ENCODE assay signal across 19 mouse cellular contexts in genomic region chr1:170732596-170732890, GRCm38 (mm10).
DNase-seq lines count a peak whose midpoint lies in the region; ATAC-seq and TF ChIP-seq lines count a peak whose summit lies in the region.
"Had no signal": no experiment of that assay in that cellular context is flagged by ENCODE, and none has a peak within 500 bp of the region (broad histone marks: within the 10 kb centered on the region; RNA-seq: fewer than 3 reads in every experiment).

No protein-coding gene starts in this region.

- no peaks in the 10 kb centered on the region for H3K79me2 ChIP-seq in myocyte (ENCODE audit: control insufficient read depth, insufficient read depth)

- H3K27ac ChIP-seq in heart, embryonic 13.5 days (replicated peaks): peak overlapping the region; percentile 4; the same call in 1 of the 2 replicates
- peak overlapping the region; percentile 10; the same call in 1 of the 2 replicates for H3K27ac ChIP-seq in stomach, embryonic 14.5 days (ENCODE audit: low read length)
- H3K27ac ChIP-seq in stomach, postnatal 0 days (replicated peaks): no peak overlapping the region
- H3K27ac ChIP-seq: embryonic facial prominence, embryonic 13.5 days; forebrain, embryonic 13.5 days; hindbrain, embryonic 13.5 days had no signal

- ATAC-seq in heart, embryonic 13.5 days (ENCODE audit: extremely low read depth, insufficient number of reproducible peaks, low FRiP score, low TSS enrichment): no peak
- no peak for ATAC-seq in stomach, embryonic 14.5 days (ENCODE audit: insufficient number of reproducible peaks, insufficient read depth, low FRiP score, low read depth)
- no peak for ATAC-seq in stomach, postnatal 0 days (ENCODE audit: low FRiP score, low TSS enrichment)
- ATAC-seq in megakaryocyte progenitor cell, adult 5-6 weeks (replicated peaks; ENCODE audit: poor library complexity): no peak
- ATAC-seq: activated CD4-positive, CD25-positive, alpha-beta regulatory T cell, adult 4 months; forebrain, embryonic 13.5 days; forebrain, postnatal 0 days had no signal

- no peak overlapping the region for H3K4me2 ChIP-seq in heart, embryonic 13.5 days
- no peak overlapping the region for H3K4me2 ChIP-seq in stomach, embryonic 14.5 days (replicated peaks; ENCODE audit: low read depth, low read length)
- H3K4me2 ChIP-seq in stomach, postnatal 0 days (replicated peaks; ENCODE audit: low read depth): no peak overlapping the region
- peak overlapping the region; percentile 70 for H3K4me2 ChIP-seq in myocyte (ENCODE audit: low read depth)
- H3K4me2 ChIP-seq: embryonic facial prominence, embryonic 13.5 days; forebrain, embryonic 13.5 days; hindbrain, embryonic 13.5 days had no signal

- H3ac ChIP-seq in myocyte (ENCODE audit: control insufficient read depth, insufficient read length): no peak overlapping the region

- WGBS in heart, embryonic 13.5 days: 89% methylated on average over 2 of the region's 2 CpGs
- 84% methylated on average over 2 of the region's 2 CpGs for WGBS in stomach, embryonic 14.5 days
- WGBS in stomach, postnatal 0 days: 71% methylated on average over 2 of the region's 2 CpGs

- TF ChIP-seq EP300 in stomach, postnatal 0 days (optimal IDR thresholded peaks at IDR 0.05): no peak

- H3K4me3 ChIP-seq in heart, embryonic 13.5 days: no peak overlapping the region
- H3K4me3 ChIP-seq in stomach, embryonic 14.5 days (ENCODE audit: low read depth, low read length): no peak overlapping the region
- no peak overlapping the region for H3K4me3 ChIP-seq in stomach, postnatal 0 days (ENCODE audit: low read depth, low read length)
- H3K4me3 ChIP-seq in myocyte: no peak overlapping the region
- H3K4me3 ChIP-seq: embryonic facial prominence, embryonic 13.5 days; forebrain, embryonic 13.5 days; hindbrain, embryonic 13.5 days had no signal

- no peak for DNase-seq in heart, postnatal 14 days
- no peak for DNase-seq in stomach, postnatal 0 days (ENCODE audit: low spot score)
- DNase-seq in urinary bladder, adult 18-20 months (ENCODE audit: low spot score in 2 of 2): no peak
- DNase-seq: adrenal gland, postnatal 14 days; cerebellum, adult 11-12 months; cerebellum, adult 9-11 months; cerebellum, postnatal 36 days; forebrain, postnatal 0 days; gastrocnemius, postnatal 36 days; heart, postnatal 10 days had no signal

- TF ChIP-seq CTCF in stomach, postnatal 0 days (IDR thresholded peaks at IDR 0.05; ENCODE audit: low read depth): no peak

- peaks cover 34% of the 10 kb centered on the region for H3K4me1 ChIP-seq in heart, embryonic 13.5 days
- 0 out of 2 replicates have a peak, but pooled peaks cover 4% of the 10 kb centered on the region for H3K4me1 ChIP-seq in stomach, embryonic 14.5 days (ENCODE audit: control insufficient read depth, insufficient read depth, low read length)
- no peaks in the 10 kb centered on the region for H3K4me1 ChIP-seq in stomach, postnatal 0 days (replicated peaks; ENCODE audit: control insufficient read depth, insufficient read depth)
- H3K4me1 ChIP-seq: embryonic facial prominence, embryonic 13.5 days; forebrain, embryonic 13.5 days had no signal

- no peak overlapping the region for H3K9ac ChIP-seq in heart, embryonic 13.5 days
- H3K9ac ChIP-seq in stomach, embryonic 14.5 days (replicated peaks; ENCODE audit: low read depth, low read length): no peak overlapping the region
- no peak overlapping the region for H3K9ac ChIP-seq in stomach, postnatal 0 days (ENCODE audit: low read length)
- H3K9ac ChIP-seq: embryonic facial prominence, embryonic 13.5 days; forebrain, embryonic 13.5 days; forebrain, postnatal 0 days; hindbrain, embryonic 13.5 days had no signal

- no peaks in the 10 kb centered on the region for H3K36me3 ChIP-seq in heart, embryonic 13.5 days
- H3K36me3 ChIP-seq in stomach, embryonic 14.5 days (ENCODE audit: control insufficient read depth, insufficient read depth, low read length): no peaks in the 10 kb centered on the region
- no peaks in the 10 kb centered on the region for H3K36me3 ChIP-seq in stomach, postnatal 0 days (ENCODE audit: control insufficient read depth, insufficient read depth, low read length)
- H3K36me3 ChIP-seq in myocyte (ENCODE audit: control insufficient read depth, insufficient read depth): no peaks in the 10 kb centered on the region
- H3K36me3 ChIP-seq: embryonic facial prominence, embryonic 13.5 days; hindbrain, embryonic 13.5 days had no signal

- no peaks in the 10 kb centered on the region for H3K9me3 ChIP-seq in heart, embryonic 13.5 days
- no peaks in the 10 kb centered on the region for H3K9me3 ChIP-seq in stomach, embryonic 14.5 days (ENCODE audit: control insufficient read depth, low read depth, low read length)
- H3K9me3 ChIP-seq in stomach, postnatal 0 days (ENCODE audit: control insufficient read depth, low read length): no peaks in the 10 kb centered on the region
- H3K9me3 ChIP-seq: embryonic facial prominence, embryonic 13.5 days; forebrain, embryonic 13.5 days; hindbrain, embryonic 13.5 days had no signal

- TF ChIP-seq POLR2A in myocyte (IDR thresholded peaks at IDR 0.05; ENCODE audit: insufficient read length, low read depth): no peak

- intact Hi-C loops in heart, postnatal 14 days (cut with DNase I): no loop called here

- no peaks in the 10 kb centered on the region for H3K27me3 ChIP-seq in heart, embryonic 13.5 days (replicated peaks)
- H3K27me3 ChIP-seq in stomach, embryonic 14.5 days (ENCODE audit: control insufficient read depth, insufficient read depth, low read length): no peaks in the 10 kb centered on the region
- H3K27me3 ChIP-seq in stomach, postnatal 0 days (ENCODE audit: control insufficient read depth, insufficient read depth, low read length): no peaks in the 10 kb centered on the region
- no peaks in the 10 kb centered on the region for H3K27me3 ChIP-seq in myocyte (ENCODE audit: control insufficient read depth, insufficient read depth, insufficient read length)
- H3K27me3 ChIP-seq: embryonic facial prominence, embryonic 13.5 days; forebrain, embryonic 13.5 days; hindbrain, embryonic 13.5 days; Patski had no signal

TF ChIP-seq in myocyte, 11 proteins besides CTCF, POLR2A, EP300 and RAD21:
- no peak for TF ChIP-seq MYOG (IDR thresholded peaks at IDR 0.05; ENCODE audit: control insufficient read depth in 1 of 3, insufficient read depth in 1 of 3, insufficient read length in 2 of 3, low read depth in 2 of 3)
- TF ChIP-seq E2F4 (IDR thresholded peaks at IDR 0.05; ENCODE audit: insufficient read depth): no peak
- no peak for TF ChIP-seq MAX (IDR thresholded peaks at IDR 0.05; ENCODE audit: low read depth)
- TF ChIP-seq SRF (IDR thresholded peaks at IDR 0.05; ENCODE audit: control insufficient read depth, insufficient read length, low read depth): no peak
- TF ChIP-seq TCF3 (IDR thresholded peaks at IDR 0.05; ENCODE audit: insufficient read length, low read depth): no peak
- TF ChIP-seq MYOD1 (IDR thresholded peaks at IDR 0.05; ENCODE audit: control insufficient read depth in 1 of 3, insufficient read length in 2 of 3, low read depth in 2 of 3): no peak
- no peak for TF ChIP-seq USF1 (IDR thresholded peaks at IDR 0.05; ENCODE audit: low read depth)
- no peak for TF ChIP-seq POLR2AphosphoS2 (IDR thresholded peaks at IDR 0.05; ENCODE audit: insufficient read length, low read depth)
- TF ChIP-seq CEBPB (IDR thresholded peaks at IDR 0.05; ENCODE audit: insufficient read depth, poor library complexity, severe bottlenecking): no peak
- TF ChIP-seq REST (IDR thresholded peaks at IDR 0.05; ENCODE audit: insufficient read depth, insufficient read length): no peak
